Mouse (Mus musculus): ENCODE data around the gene Mall. TPM values are rescaled to one million over a fixed set of nuclear protein-coding genes. Genes with fewer than 3 reads are reported as not detected.

Gene Mall
- polyA plus RNA-seq, 1 experiment from 2014 or later: 24.9 TPM

DNA sequence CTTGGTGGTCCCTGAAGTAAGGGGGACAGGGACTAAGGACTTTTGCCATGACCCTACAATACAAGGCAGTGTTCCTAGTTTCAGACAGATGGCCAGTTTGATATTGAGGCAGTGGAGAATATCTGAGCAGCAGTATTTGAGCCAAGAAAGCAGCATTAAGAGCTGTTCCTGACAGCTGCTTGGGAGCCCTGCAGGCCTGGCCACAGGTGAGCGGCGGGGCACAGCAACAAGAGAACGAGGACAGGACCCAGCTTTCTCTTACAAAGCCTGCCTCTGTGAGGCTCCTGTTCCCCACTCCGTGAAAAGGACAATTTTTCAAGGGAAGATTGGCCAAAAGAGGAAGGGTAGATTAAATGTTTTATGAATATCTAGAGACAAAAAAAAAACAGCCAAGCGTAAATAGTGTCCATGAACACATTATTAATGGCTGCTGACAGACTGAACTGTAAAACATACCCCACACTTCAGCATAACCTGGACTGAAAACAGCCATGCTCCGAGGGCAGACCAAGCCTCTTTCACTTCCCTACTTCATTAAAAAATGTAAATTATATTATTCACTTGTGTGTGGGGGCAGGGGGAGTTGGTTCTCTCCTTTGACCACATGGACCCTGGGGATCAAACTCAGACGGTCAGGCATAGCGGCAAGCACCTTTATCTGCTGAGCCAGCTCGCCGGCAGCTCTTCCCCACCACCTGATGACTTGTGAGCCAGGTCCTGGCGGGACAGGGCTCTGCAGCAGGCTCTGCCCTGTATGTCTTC lies 22.3 kb upstream of the Mall start:
- Histone ChIP-seq H3K4me1 (peaks cover under 1% of the 10 kb centered on the region; the same call in 1 of the 2 replicates), H3K4me2 (no peak overlapping the region), H3K9ac (no peak overlapping the region), H3K27ac (no peak overlapping the region), H3K9me3 (no peaks in the 10 kb centered on the region), H3K27me3 (replicated peaks) (no peaks in the 10 kb centered on the region), H3K36me3 (no peaks in the 10 kb centered on the region), H3K4me3 (replicated peaks) (no peak overlapping the region)
- 60% methylated on average over 11 of the region's 11 CpGs for WGBS
- no peak for ATAC-seq (ENCODE audit: insufficient read depth, low FRiP score, low read depth)

DNA sequence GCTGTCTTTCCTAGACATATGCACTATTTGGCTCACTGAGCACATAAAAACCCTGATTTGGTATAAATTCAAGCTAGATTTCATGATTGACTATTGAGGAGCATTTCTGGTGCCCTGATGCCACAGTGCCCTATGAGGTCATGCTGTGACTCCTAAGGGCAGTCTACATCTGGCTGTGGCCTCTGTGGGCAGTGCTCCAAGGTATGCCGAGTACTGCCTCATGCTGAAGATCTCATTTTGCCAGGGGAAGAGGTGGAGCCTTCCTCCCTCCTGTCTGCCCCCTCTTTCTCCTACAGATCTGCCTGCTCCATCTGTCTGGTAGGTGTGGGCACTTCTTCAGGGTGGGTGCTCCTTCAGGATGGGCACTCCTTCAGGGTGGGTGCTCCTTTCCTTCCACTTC lies 19.6 kb upstream of the Mall start:
- Histone ChIP-seq H3K9me3 (no peaks in the 10 kb centered on the region), H3K4me3 (replicated peaks) (no peak overlapping the region), H3K4me2 (no peak overlapping the region), H3K9ac (no peak overlapping the region), H3K36me3 (no peaks in the 10 kb centered on the region; the same call in 1 of the 2 replicates), H3K4me1 (no peaks in the 10 kb centered on the region), H3K27ac (no peak overlapping the region), H3K27me3 (replicated peaks) (no peaks in the 10 kb centered on the region)
- no peak for ATAC-seq (ENCODE audit: insufficient read depth, low FRiP score, low read depth)
- WGBS: 46% methylated on average over 1 of the region's 1 CpGs

DNA sequence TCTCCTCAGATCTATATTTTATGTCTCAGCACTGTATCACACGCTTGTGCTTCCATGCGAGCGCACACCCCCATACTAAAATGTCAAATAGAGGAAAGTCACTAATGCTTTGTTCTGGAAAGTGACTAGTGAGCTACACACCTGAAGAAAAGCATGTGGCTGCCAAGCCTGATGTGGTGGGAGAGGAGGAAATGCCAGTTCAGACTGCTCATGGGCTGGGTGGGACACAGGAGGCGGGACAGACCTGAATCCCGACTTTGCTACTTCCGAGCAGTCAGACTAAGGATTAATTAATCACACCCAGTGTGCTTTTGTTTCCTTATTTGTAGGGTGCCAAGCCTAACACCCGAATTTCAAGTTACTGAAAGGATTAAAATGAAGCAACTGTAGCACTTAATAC lies 18.6 kb upstream of the Mall start:
- Histone ChIP-seq H3K36me3 (no peaks in the 10 kb centered on the region; the same call in 1 of the 2 replicates), H3K9me3 (no peaks in the 10 kb centered on the region), H3K4me3 (replicated peaks) (no peak overlapping the region), H3K9ac (no peak overlapping the region), H3K4me1 (no peaks in the 10 kb centered on the region), H3K4me2 (no peak overlapping the region), H3K27ac (no peak overlapping the region; the same call in 1 of the 2 replicates), H3K27me3 (replicated peaks) (no peaks in the 10 kb centered on the region)
- ATAC-seq (ENCODE audit: insufficient read depth, low FRiP score, low read depth): no peak
- WGBS: 71% methylated on average over 7 of the region's 7 CpGs

DNA sequence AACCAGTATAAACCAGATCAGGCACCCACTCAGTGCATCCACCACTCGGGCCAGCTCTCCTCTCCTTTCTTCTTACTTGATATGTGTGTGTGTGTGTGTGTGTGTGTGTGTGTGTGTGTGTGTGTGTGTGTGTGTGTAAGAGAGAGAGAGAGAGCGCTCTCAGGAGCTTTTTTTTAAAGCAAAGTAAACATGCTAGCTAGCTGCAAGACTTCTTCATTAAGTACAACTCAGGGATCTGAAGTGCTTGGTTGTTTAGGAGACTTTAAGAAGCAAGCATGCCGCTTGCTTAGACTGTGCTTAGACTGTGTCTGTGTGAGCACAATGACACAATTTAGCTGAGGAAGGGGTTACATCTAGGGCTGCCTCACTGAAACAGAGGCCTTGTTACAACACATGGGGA lies 12.9 kb upstream of the Mall start:
- Histone ChIP-seq H3K27ac (peak overlapping the region; percentile 50; the same call in 1 of the 2 replicates), H3K36me3 (no peaks in the 10 kb centered on the region; the same call in 1 of the 2 replicates), H3K4me3 (replicated peaks) (no peak overlapping the region), H3K4me1 (no peaks in the 10 kb centered on the region), H3K27me3 (replicated peaks) (no peaks in the 10 kb centered on the region), H3K4me2 (no peak overlapping the region), H3K9ac (no peak overlapping the region), H3K9me3 (no peaks in the 10 kb centered on the region)
- ATAC-seq (ENCODE audit: insufficient read depth, low FRiP score, low read depth): no peak
- 63% methylated on average over 3 of the region's 3 CpGs for WGBS

DNA sequence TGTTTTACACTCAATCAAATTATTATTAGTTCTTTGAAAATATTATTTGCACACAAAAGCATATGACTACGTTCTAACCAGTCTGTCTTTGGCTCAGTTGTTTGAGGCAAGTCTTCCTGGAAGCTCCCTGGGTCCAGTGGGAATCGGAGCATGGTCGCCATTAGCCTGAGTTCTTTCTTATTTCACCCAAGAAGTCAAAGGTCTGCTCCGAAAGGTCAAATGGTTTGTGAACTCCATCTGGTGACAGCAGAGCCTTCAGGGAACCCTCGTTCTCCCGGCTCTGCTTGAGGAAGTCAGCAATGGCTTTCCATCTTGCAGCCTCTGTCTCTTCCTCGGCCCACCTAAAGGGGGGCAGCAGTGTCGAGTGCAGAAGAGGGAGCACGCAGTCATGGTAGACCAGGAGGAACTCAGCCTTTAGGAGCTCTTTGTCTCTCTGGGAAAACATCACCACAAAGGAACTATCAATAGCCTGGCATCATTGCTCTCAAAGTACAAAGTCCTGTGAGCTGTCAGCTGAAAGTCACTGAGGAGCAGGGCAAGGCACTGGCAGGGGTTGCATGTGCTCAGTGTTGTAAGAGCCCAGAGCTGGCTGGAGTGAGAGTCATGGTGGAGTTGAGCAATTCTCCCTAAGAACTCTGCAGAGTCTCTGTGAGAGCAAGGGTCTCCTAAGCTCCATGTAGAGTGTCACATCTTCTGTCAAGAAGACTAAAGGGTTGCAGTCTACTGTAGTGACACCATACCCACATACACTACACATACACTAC lies 11.2 kb upstream of the Mall start:
- Histone ChIP-seq H3K4me2 (no peak overlapping the region), H3K27ac (no peak overlapping the region), H3K27me3 (replicated peaks) (no peaks in the 10 kb centered on the region), H3K4me3 (replicated peaks) (no peak overlapping the region), H3K9me3 (no peaks in the 10 kb centered on the region), H3K9ac (no peak overlapping the region), H3K36me3 (no peaks in the 10 kb centered on the region), H3K4me1 (no peaks in the 10 kb centered on the region)
- ATAC-seq (ENCODE audit: insufficient read depth, low FRiP score, low read depth): no peak
- WGBS: 76% methylated on average over 9 of the region's 9 CpGs

DNA sequence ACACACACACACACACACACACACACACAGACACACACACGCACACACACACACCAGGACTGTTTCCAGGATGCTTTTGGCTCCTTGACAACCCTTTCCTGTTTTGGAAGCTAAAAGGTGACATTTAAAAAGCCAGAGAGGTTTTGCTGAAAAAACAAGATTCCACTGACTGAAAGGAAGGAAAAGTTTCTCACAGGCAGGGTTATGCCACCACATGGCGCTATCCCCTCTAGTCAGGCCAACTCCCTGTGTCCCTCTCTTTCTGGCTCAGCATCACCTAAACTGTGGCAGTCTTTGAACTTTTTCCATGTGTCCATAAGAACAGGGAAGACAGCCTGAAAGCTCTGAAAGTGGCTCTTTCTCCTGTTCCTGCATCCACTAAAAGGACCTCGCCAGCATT lies 8.2 kb upstream of the Mall start:
- no peak for ATAC-seq (ENCODE audit: insufficient read depth, low FRiP score, low read depth)
- Histone ChIP-seq H3K4me1 (no peaks in the 10 kb centered on the region), H3K4me3 (replicated peaks) (no peak overlapping the region), H3K36me3 (no peaks in the 10 kb centered on the region), H3K9me3 (no peaks in the 10 kb centered on the region), H3K27ac (no peak overlapping the region), H3K27me3 (replicated peaks) (no peaks in the 10 kb centered on the region), H3K4me2 (no peak overlapping the region), H3K9ac (no peak overlapping the region)
- 78% methylated on average over 3 of the region's 3 CpGs for WGBS

DNA sequence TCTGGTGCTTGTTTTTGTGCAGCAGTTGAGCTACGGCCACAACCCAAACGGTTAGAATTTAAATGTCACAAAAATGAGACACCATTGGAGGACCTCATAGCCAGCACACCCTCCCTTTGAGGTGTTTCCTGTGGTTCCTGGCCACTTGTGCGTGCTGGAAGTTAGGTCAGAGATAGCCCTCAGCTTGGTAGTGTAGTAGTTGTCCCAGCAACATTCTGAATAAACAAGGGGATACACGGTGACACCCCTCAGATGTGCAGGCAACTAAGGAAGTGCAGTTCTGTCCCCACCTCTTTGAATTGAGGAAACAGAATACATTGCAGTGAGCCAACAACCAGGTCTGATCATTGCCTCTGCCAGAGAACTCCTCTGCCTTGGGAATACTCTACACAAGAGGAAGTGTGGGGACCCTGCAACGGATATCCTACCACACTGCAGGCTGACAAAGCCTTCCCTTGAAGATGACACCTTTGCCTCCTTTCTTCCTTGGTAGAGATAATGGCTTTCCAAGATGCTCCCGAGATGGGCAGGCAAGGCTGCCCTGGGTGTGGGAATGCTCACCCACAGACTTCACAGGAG lies 7.0 kb upstream of the Mall start:
- H3K4me2 ChIP-seq: no peak overlapping the region
- no peaks in the 10 kb centered on the region for H3K4me1 ChIP-seq
- no peaks in the 10 kb centered on the region for H3K36me3 ChIP-seq
- no peak overlapping the region for H3K9ac ChIP-seq
- H3K27ac ChIP-seq: no peak overlapping the region; the same call in 1 of the 2 replicates
- no peaks in the 10 kb centered on the region for H3K27me3 ChIP-seq (replicated peaks)
- no peak overlapping the region for H3K4me3 ChIP-seq (replicated peaks)
- ATAC-seq (ENCODE audit: insufficient read depth, low FRiP score, low read depth): no peak
- WGBS: 72% methylated on average over 6 of the region's 6 CpGs
- no peaks in the 10 kb centered on the region for H3K9me3 ChIP-seq

DNA sequence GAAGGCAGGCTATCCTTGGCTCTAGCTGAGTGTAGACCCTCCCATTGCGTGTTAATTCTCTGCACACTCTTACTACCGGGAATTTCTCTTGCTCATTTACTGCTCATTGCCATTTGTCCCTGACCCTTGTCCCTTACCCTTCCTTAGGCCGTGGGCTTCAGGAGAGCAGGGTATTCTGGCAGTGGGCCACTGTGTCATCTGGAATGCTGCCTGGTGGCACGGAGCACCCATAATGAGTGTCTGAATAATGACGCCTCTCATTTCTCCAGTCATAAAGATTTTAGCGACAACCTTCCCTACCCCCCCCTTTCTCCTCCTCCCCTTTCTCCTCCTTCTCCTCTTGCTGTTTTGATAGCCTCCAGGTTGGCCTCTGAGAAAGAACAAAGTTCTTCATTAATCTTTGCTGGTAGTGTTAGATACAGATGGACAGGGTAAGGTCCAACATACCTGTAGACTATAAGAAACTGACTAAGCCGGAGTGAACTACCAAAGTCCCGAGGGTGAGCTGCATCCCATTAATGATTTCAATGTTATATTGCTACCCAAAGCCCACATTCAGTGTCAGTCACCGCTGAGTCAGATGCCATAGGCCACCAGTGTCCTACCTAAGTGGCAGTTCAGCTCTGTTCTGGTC lies 5.9 kb upstream of the Mall start:
- Histone ChIP-seq H3K4me2 (no peak overlapping the region), H3K36me3 (no peaks in the 10 kb centered on the region), H3K4me3 (replicated peaks) (no peak overlapping the region), H3K9ac (no peak overlapping the region), H3K27ac (peak overlapping the region; percentile 0; the same call in 1 of the 2 replicates), H3K9me3 (no peaks in the 10 kb centered on the region), H3K4me1 (no peaks in the 10 kb centered on the region), H3K27me3 (replicated peaks) (no peaks in the 10 kb centered on the region)
- 66% methylated on average over 9 of the region's 9 CpGs for WGBS
- ATAC-seq (ENCODE audit: insufficient read depth, low FRiP score, low read depth): no peak

DNA sequence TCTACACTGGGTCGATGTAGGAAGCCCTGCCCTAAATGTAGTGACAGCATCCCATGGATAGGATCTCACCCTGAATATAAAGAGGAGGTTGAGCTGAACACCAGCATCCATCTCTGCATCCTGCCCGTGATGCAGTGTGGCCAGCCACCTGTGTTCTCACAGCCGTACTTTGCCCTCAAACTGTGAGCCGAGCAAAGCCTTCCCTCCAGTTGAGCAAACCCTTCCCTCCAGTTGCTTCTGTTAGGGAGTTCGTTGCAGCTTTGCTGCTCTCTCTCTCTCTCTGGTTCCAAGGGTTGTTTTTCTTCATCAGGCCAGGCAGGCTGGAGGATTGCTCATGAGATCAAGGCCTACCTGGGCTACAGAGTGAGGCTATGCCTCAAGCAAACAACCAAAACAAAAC lies 5.2 kb upstream of the Mall start:
- WGBS: 66% methylated on average over 5 of the region's 5 CpGs
- no peak overlapping the region for H3K27ac ChIP-seq
- H3K9ac ChIP-seq: no peak overlapping the region
- no peaks in the 10 kb centered on the region for H3K9me3 ChIP-seq
- H3K4me3 ChIP-seq (replicated peaks): no peak overlapping the region
- H3K4me1 ChIP-seq: 0 out of 2 replicates have a peak, but pooled peaks cover 1% of the 10 kb centered on the region
- H3K27me3 ChIP-seq (replicated peaks): no peaks in the 10 kb centered on the region
- no peak overlapping the region for H3K4me2 ChIP-seq
- no peaks in the 10 kb centered on the region for H3K36me3 ChIP-seq
- no peak for ATAC-seq (ENCODE audit: insufficient read depth, low FRiP score, low read depth)

DNA sequence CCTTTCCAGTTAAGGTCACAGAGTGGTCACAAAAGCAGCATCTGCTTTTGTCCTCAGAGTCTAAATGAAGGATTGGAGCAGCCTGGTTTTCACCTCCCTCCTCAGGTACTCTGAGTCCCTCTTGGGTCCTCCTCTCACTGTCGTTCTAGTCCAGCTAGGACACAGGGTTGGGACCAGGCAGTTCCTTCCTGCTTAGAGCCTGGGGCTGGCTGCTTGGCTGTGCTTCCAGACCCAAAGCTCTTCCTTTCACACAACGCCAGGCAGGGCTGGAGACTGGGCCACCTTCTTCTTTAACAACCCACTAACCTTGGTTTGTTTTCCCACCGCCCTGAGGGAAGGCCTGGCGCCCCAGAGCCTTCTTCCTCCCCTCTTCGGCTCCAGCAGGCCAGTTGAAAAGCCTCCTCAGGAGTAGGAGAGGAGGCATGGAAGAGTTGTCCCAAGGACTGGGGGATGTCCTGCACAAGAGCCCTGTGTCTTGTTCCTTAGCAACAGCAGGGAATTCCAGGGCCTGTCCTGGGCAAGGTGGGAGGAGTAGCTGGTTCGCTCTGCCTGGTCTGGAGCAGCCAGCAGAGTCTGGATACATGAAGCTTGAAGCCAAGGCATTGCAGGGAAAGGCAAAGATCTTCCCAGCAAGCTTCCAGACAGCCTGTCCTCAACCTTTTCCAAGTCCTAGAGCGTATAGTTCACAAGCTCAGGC lies 717 bp upstream of the Mall start:
- Histone ChIP-seq H3K4me1 (0 out of 2 replicates have a peak, but pooled peaks cover 5% of the 10 kb centered on the region), H3K4me3 (replicated peaks) (no peak overlapping the region), H3K36me3 (no peaks in the 10 kb centered on the region), H3K27ac (no peak overlapping the region), H3K4me2 (no peak overlapping the region), H3K9me3 (no peaks in the 10 kb centered on the region), H3K9ac (no peak overlapping the region), H3K27me3 (replicated peaks) (no peaks in the 10 kb centered on the region)
- WGBS: 64% methylated on average over 7 of the region's 7 CpGs
- no peak for ATAC-seq (ENCODE audit: insufficient read depth, low FRiP score, low read depth)

DNA sequence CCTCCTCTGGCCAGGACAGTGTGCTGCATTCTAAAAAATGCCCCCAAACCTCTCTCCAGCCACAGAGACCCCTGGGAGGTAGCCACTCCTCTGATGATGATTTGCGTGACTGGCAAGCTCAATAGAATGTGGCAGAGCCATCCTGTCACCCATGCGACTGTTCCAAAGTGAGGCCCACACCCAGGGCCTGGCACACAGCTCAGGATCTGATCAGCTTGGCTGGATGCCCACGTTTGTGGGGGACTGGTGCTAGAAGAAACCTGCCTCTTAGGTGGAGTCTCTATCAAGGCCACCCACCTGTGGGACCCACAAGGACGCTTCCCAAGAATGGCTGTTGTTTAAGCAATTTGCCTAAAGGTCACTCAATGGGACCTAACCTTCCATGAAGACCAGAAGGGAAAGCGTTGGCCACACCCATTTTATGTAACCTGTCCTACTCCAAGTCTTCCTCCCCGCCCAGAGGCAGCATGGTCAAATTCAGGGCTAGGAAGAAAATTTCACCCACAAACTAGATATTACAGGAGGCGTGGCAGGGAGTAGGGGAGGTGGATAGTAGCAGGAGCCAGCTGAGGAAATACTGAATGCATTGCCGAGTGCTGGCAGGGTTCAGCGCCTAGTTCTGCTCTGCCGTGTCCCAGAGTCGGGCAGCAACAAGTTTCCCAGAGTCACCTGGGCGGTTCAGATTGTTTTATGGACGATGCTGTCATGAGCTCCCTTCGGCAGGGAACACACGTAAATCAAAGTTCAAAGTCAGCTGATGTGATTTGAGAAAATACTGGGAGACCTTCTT lies 876 bp downstream of the Mall start:
- ATAC-seq (ENCODE audit: insufficient read depth, low FRiP score, low read depth): peak; percentile 41; the same call in 1 of the 2 replicates
- Histone ChIP-seq H3K9me3 (no peaks in the 10 kb centered on the region), H3K4me1 (0 out of 2 replicates have a peak, but pooled peaks cover 5% of the 10 kb centered on the region), H3K27ac (peak overlapping the region; percentile 65), H3K9ac (no peak overlapping the region), H3K27me3 (replicated peaks) (no peaks in the 10 kb centered on the region), H3K4me2 (peak overlapping the region; percentile 44), H3K36me3 (no peaks in the 10 kb centered on the region), H3K4me3 (replicated peaks) (peak overlapping the region; percentile 27)
- 38% methylated on average over 15 of the region's 15 CpGs for WGBS

Data from stomach, embryonic 15.5 days (tissue).